Mouse (Mus musculus): ENCODE data around the gene Ulk4.
A peak's percentile ranks its signal among the peaks of the same experiment; 100 is the strongest.

Ulk4 gene

GRCm38 (mm10) chr9:120983849-120984248, 293.1 kb downstream of the Ulk4 start:
- no peak for DNase-seq (ENCODE audit: low spot score in 2 of 2)

- no peak for DNase-seq (ENCODE audit: low spot score in 2 of 2)
These were observed 295.2 kb downstream of the Ulk4 start for GRCm38 (mm10) chr9:120981777-120982176.

GRCm38 (mm10) chr9:120976856-120977255, 300.1 kb downstream of the Ulk4 start:
- DNase-seq (ENCODE audit: low spot score in 2 of 2): no peak

- DNase-seq (ENCODE audit: low spot score in 2 of 2): no peak
These were observed 300.8 kb downstream of the Ulk4 start for GRCm38 (mm10) chr9:120976158-120976557.

GRCm38 (mm10) chr9:120974209-120974608, 302.8 kb downstream of the Ulk4 start:
- no peak for DNase-seq (ENCODE audit: low spot score in 2 of 2)

GRCm38 (mm10) chr9:120973026-120973515, 303.9 kb downstream of the Ulk4 start:
- DNase-seq (ENCODE audit: low spot score in 2 of 2): no peak

- DNase-seq (ENCODE audit: low spot score in 2 of 2): no peak
These were observed 312.0 kb downstream of the Ulk4 start for GRCm38 (mm10) chr9:120965007-120965406.

GRCm38 (mm10) chr9:120964224-120964623, 312.8 kb downstream of the Ulk4 start:
- DNase-seq (ENCODE audit: low spot score in 2 of 2): no peak

- no peak for DNase-seq (ENCODE audit: low spot score in 2 of 2)
These were observed 313.3 kb downstream of the Ulk4 start for GRCm38 (mm10) chr9:120963720-120964119.

GRCm38 (mm10) chr9:120963104-120963503, 313.9 kb downstream of the Ulk4 start:
- DNase-seq (ENCODE audit: low spot score in 2 of 2): no peak

GRCm38 (mm10) chr9:120961969-120962700, 314.9 kb downstream of the Ulk4 start:
- DNase-seq (ENCODE audit: low spot score in 2 of 2): no peak

- DNase-seq (ENCODE audit: low spot score in 2 of 2): peak; percentile 48 to 58
These were observed 315.5 kb downstream of the Ulk4 start for GRCm38 (mm10) chr9:120961466-120961865.

GRCm38 (mm10) chr9:120960611-120961010, 316.4 kb downstream of the Ulk4 start:
- DNase-seq (ENCODE audit: low spot score in 2 of 2): peak in 1 of 2 experiments; percentile 11

GRCm38 (mm10) chr9:120959225-120959624, 317.8 kb downstream of the Ulk4 start:
- DNase-seq (ENCODE audit: low spot score in 2 of 2): no peak

- DNase-seq (ENCODE audit: low spot score in 2 of 2): no peak
These were observed 318.4 kb downstream of the Ulk4 start for GRCm38 (mm10) chr9:120958560-120958959.

GRCm38 (mm10) chr9:120958051-120958450, 318.9 kb downstream of the Ulk4 start:
- no peak for DNase-seq (ENCODE audit: low spot score in 2 of 2)

GRCm38 (mm10) chr9:120951947-120952346, 325.1 kb downstream of the Ulk4 start:
- DNase-seq (ENCODE audit: low spot score in 2 of 2): no peak

- DNase-seq (ENCODE audit: low spot score in 2 of 2): no peak
These were observed 326.2 kb downstream of the Ulk4 start for GRCm38 (mm10) chr9:120950761-120951160.

- DNase-seq (ENCODE audit: low spot score in 2 of 2): no peak
These were observed 328.2 kb downstream of the Ulk4 start for GRCm38 (mm10) chr9:120948832-120949231.

- DNase-seq (ENCODE audit: low spot score in 2 of 2): no peak
These were observed 330.9 kb downstream of the Ulk4 start for GRCm38 (mm10) chr9:120946131-120946530.

- DNase-seq (ENCODE audit: low spot score in 2 of 2): no peak
These were observed 332.8 kb downstream of the Ulk4 start for GRCm38 (mm10) chr9:120944211-120944610.

GRCm38 (mm10) chr9:120943757-120944156, 333.2 kb downstream of the Ulk4 start:
- no peak for DNase-seq (ENCODE audit: low spot score in 2 of 2)

- no peak for DNase-seq (ENCODE audit: low spot score in 2 of 2)
These were observed 336.1 kb downstream of the Ulk4 start for GRCm38 (mm10) chr9:120940858-120941257.

GRCm38 (mm10) chr9:120936351-120936750, 340.6 kb downstream of the Ulk4 start:
- peak in 1 of 2 experiments; percentile 50 for DNase-seq (ENCODE audit: low spot score in 2 of 2)

Measured in thymus, postnatal 10 days (tissue).